Mouse (Mus musculus) stomach, embryonic 15.5 days (tissue): ENCODE data around the gene Epha3. TPM values are rescaled to one million over a fixed set of nuclear protein-coding genes. Genes with fewer than 3 reads are reported as not detected.

Experiments
- ATAC-seq: fragments of 200-750 bp; cut with Nextera tagmentation; 2 replicates; pipeline ENCODE4 v1.8.0; 2017; ENCODE audit warnings: low read depth, moderate number of reproducible peaks, moderate TSS enrichment; ENCODE audit not compliant: insufficient read depth, low FRiP score
- H3K27ac ChIP-seq: fragments of 300-500 bp; sonication (generic); 2 replicates; pipeline ENCODE4 v1.5.1; 2015; ENCODE audit warnings: mild to moderate bottlenecking, inconsistent platforms
- H3K27me3 ChIP-seq: fragments of 300-500 bp; sonication (generic); replicated peaks from 2 replicates; pipeline ENCODE4 v1.6.1; 2015; ENCODE audit warnings: inconsistent platforms
- H3K36me3 ChIP-seq: fragments of 300-500 bp; sonication (generic); 2 replicates; pipeline ENCODE4 v1.6.1; 2015; ENCODE audit warnings: inconsistent platforms
- H3K4me1 ChIP-seq: fragments of 300-500 bp; sonication (generic); 2 replicates; pipeline ENCODE4 v1.6.1; 2015; ENCODE audit warnings: inconsistent platforms
- H3K4me2 ChIP-seq: fragments of 300-500 bp; sonication (generic); 2 replicates; pipeline ENCODE4 v1.6.1; 2015; ENCODE audit warnings: mild to moderate bottlenecking, inconsistent platforms
- H3K4me3 ChIP-seq: fragments of 300-500 bp; sonication (generic); replicated peaks from 2 replicates; pipeline ENCODE4 v1.5.1; 2015; ENCODE audit warnings: inconsistent platforms
- H3K9ac ChIP-seq: fragments of 300-500 bp; sonication (generic); 2 replicates; pipeline ENCODE4 v1.6.1; 2015; ENCODE audit warnings: inconsistent platforms
- H3K9me3 ChIP-seq: fragments of 300-500 bp; sonication (generic); 2 replicates; pipeline ENCODE4 v1.6.1; 2016; ENCODE audit warnings: inconsistent platforms
- WGBS: fragments of 180-500 bp; shearing (Covaris S2); methylation state at CpG from one replicate; pipeline ENCODE4 v1.1.7; 2015; 5-methylcytosine and 5-hydroxymethylcytosine counted together
- polyA plus RNA-seq: library from polyadenylated mRNA; unstranded; fragments of >200 nt; fragmentation: Nextera tagmentation; extraction: Ambion mirVana; gene quantifications from 2 replicates; pipeline ENCODE4 v1.2.1, GENCODE M21; 2015

Gene Epha3
- polyA plus RNA-seq, 1 experiment from 2014 or later: 14.8 TPM

GRCm38 (mm10) chr16:63556410-63557146 is 307.4 kb downstream of the Epha3 start:
- Histone ChIP-seq H3K4me3 (no peak overlapping the region), H3K9ac (no peak overlapping the region)
- WGBS: 50% methylated on average over 6 of the region's 6 CpGs

GRCm38 (mm10) chr16:63552531-63552930 is 311.4 kb downstream of the Epha3 start:
- Histone ChIP-seq H3K4me1 (no peaks in the 10 kb centered on the region), H3K4me3 (no peak overlapping the region), H3K36me3 (no peaks in the 10 kb centered on the region), H3K4me2 (no peak overlapping the region), H3K9ac (no peak overlapping the region), H3K27me3 (no peaks in the 10 kb centered on the region), H3K9me3 (no peaks in the 10 kb centered on the region), H3K27ac (no peak overlapping the region)
- no peak for ATAC-seq
- WGBS: 88% methylated on average over 7 of the region's 7 CpGs

More at GRCm38 (mm10) chr16:63556410-63557146, 307.4 kb downstream of the Epha3 start:
- no peak for ATAC-seq
- H3K36me3 ChIP-seq: no peaks in the 10 kb centered on the region
- H3K9me3 ChIP-seq: no peaks in the 10 kb centered on the region
- no peak overlapping the region for H3K4me2 ChIP-seq
- H3K27ac ChIP-seq: no peak overlapping the region
- no peaks in the 10 kb centered on the region for H3K27me3 ChIP-seq
- H3K4me1 ChIP-seq: no peaks in the 10 kb centered on the region

GRCm38 (mm10) chr16:63539489-63539888 is 324.5 kb downstream of the Epha3 start:
- Histone ChIP-seq H3K9me3 (no peaks in the 10 kb centered on the region), H3K36me3 (no peaks in the 10 kb centered on the region), H3K9ac (no peak overlapping the region), H3K4me1 (no peaks in the 10 kb centered on the region), H3K27ac (no peak overlapping the region), H3K27me3 (no peaks in the 10 kb centered on the region), H3K4me2 (no peak overlapping the region), H3K4me3 (no peak overlapping the region)
- ATAC-seq: no peak

GRCm38 (mm10) chr16:63528821-63529220 is 335.2 kb downstream of the Epha3 start:
- ATAC-seq: no peak
- no peak overlapping the region for H3K4me3 ChIP-seq
- H3K4me2 ChIP-seq: no peak overlapping the region
- no peaks in the 10 kb centered on the region for H3K36me3 ChIP-seq
- H3K27me3 ChIP-seq: no peaks in the 10 kb centered on the region
- WGBS: 40% methylated on average over 2 of the region's 2 CpGs
- H3K27ac ChIP-seq: 0 out of 2 replicates have a peak overlapping the region, but pooled peaks have one; percentile 37
- no peaks in the 10 kb centered on the region for H3K4me1 ChIP-seq
- H3K9ac ChIP-seq: no peak overlapping the region
- no peaks in the 10 kb centered on the region for H3K9me3 ChIP-seq

GRCm38 (mm10) chr16:63517636-63518035 is 346.3 kb downstream of the Epha3 start:
- H3K4me1 ChIP-seq: no peaks in the 10 kb centered on the region
- H3K4me2 ChIP-seq: no peak overlapping the region
- no peaks in the 10 kb centered on the region for H3K36me3 ChIP-seq
- no peak overlapping the region for H3K9ac ChIP-seq
- no peak overlapping the region for H3K4me3 ChIP-seq
- no peak overlapping the region for H3K27ac ChIP-seq
- ATAC-seq: no peak
- no peaks in the 10 kb centered on the region for H3K9me3 ChIP-seq
- 66% methylated on average over 1 of the region's 1 CpGs for WGBS
- H3K27me3 ChIP-seq: no peaks in the 10 kb centered on the region

- no peak overlapping the region for H3K27ac ChIP-seq
- 83% methylated on average over 2 of the region's 2 CpGs for WGBS
- H3K4me2 ChIP-seq: no peak overlapping the region
- no peak overlapping the region for H3K9ac ChIP-seq
- no peak overlapping the region for H3K4me3 ChIP-seq
- H3K27me3 ChIP-seq: no peaks in the 10 kb centered on the region
- no peaks in the 10 kb centered on the region for H3K36me3 ChIP-seq
- ATAC-seq: no peak
- H3K9me3 ChIP-seq: no peaks in the 10 kb centered on the region
- no peaks in the 10 kb centered on the region for H3K4me1 ChIP-seq
These were observed 353.9 kb downstream of the Epha3 start for GRCm38 (mm10) chr16:63510069-63510468.

- WGBS: 77% methylated on average over 2 of the region's 2 CpGs
- no peaks in the 10 kb centered on the region for H3K27me3 ChIP-seq
- no peak overlapping the region for H3K4me3 ChIP-seq
- H3K9ac ChIP-seq: no peak overlapping the region
- H3K36me3 ChIP-seq: no peaks in the 10 kb centered on the region
- H3K4me1 ChIP-seq: no peaks in the 10 kb centered on the region
- H3K9me3 ChIP-seq: no peaks in the 10 kb centered on the region
- H3K27ac ChIP-seq: no peak overlapping the region
- ATAC-seq: no peak
- no peak overlapping the region for H3K4me2 ChIP-seq
These were observed 357.5 kb downstream of the Epha3 start for GRCm38 (mm10) chr16:63506437-63506836.

GRCm38 (mm10) chr16:63501456-63501855 is 362.5 kb downstream of the Epha3 start:
- Histone ChIP-seq H3K27me3 (no peaks in the 10 kb centered on the region), H3K4me3 (no peak overlapping the region), H3K4me2 (no peak overlapping the region), H3K9me3 (no peaks in the 10 kb centered on the region), H3K4me1 (no peaks in the 10 kb centered on the region), H3K27ac (no peak overlapping the region), H3K9ac (no peak overlapping the region), H3K36me3 (no peaks in the 10 kb centered on the region)
- no peak for ATAC-seq
- 78% methylated on average over 6 of the region's 6 CpGs for WGBS

GRCm38 (mm10) chr16:63500975-63501393 is 363.0 kb downstream of the Epha3 start:
- no peak for ATAC-seq
- WGBS: 77% methylated on average over 4 of the region's 4 CpGs
- no peak overlapping the region for H3K9ac ChIP-seq
- no peaks in the 10 kb centered on the region for H3K9me3 ChIP-seq
- no peak overlapping the region for H3K27ac ChIP-seq
- no peak overlapping the region for H3K4me3 ChIP-seq
- no peaks in the 10 kb centered on the region for H3K36me3 ChIP-seq
- no peak overlapping the region for H3K4me2 ChIP-seq
- no peaks in the 10 kb centered on the region for H3K27me3 ChIP-seq
- H3K4me1 ChIP-seq: no peaks in the 10 kb centered on the region
